Mouse (Mus musculus) kidney, adult 18-20 months (tissue): ENCODE data around the gene Ap1s3.

Experiments
- DNase-seq: peaks from one replicate; pipeline ENCODE4 v3.0.0; 2021

The Ap1s3 gene

GRCm38 (mm10) chr1:79671543-79672337 lies at the start of gene Ap1s3:
Ap1s3 (minus strand) TSS chr1:79671972.
- DNase-seq: peak; percentile 83

GRCm38 (mm10) chr1:79714152-79714923 lies 42.6 kb upstream of the Ap1s3 start:
- DNase-seq: peak; percentile 54

- DNase-seq: peak; percentile 42
These were observed 41.3 kb upstream of the Ap1s3 start for GRCm38 (mm10) chr1:79713081-79713480.

GRCm38 (mm10) chr1:79711147-79712126 lies 39.7 kb upstream of the Ap1s3 start:
- DNase-seq: no peak

- DNase-seq: no peak
These were observed 38.9 kb upstream of the Ap1s3 start for GRCm38 (mm10) chr1:79710678-79711077.

GRCm38 (mm10) chr1:79710216-79710615 lies 38.4 kb upstream of the Ap1s3 start:
- DNase-seq: no peak

- no peak for DNase-seq
These were observed 35.6 kb upstream of the Ap1s3 start for GRCm38 (mm10) chr1:79707383-79707782.

- no peak for DNase-seq
These were observed 34.9 kb upstream of the Ap1s3 start for GRCm38 (mm10) chr1:79706707-79707106.

GRCm38 (mm10) chr1:79704672-79705071 lies 32.9 kb upstream of the Ap1s3 start:
- no peak for DNase-seq

GRCm38 (mm10) chr1:79703520-79703919 lies 31.7 kb upstream of the Ap1s3 start:
- DNase-seq: no peak

- no peak for DNase-seq
These were observed 26.7 kb upstream of the Ap1s3 start for GRCm38 (mm10) chr1:79698506-79698905.

- DNase-seq: no peak
These were observed 25.6 kb upstream of the Ap1s3 start for GRCm38 (mm10) chr1:79697382-79697781.

- DNase-seq: no peak
These were observed 25.2 kb upstream of the Ap1s3 start for GRCm38 (mm10) chr1:79696933-79697332.

- no peak for DNase-seq
These were observed 20.7 kb upstream of the Ap1s3 start for GRCm38 (mm10) chr1:79692482-79692881.

GRCm38 (mm10) chr1:79687254-79687653 lies 15.5 kb upstream of the Ap1s3 start:
- DNase-seq: no peak

- DNase-seq: no peak
These were observed 12.3 kb upstream of the Ap1s3 start for GRCm38 (mm10) chr1:79684027-79684426.

- no peak for DNase-seq
These were observed 11.2 kb upstream of the Ap1s3 start for GRCm38 (mm10) chr1:79682936-79683335.

- no peak for DNase-seq
These were observed 9.0 kb upstream of the Ap1s3 start for GRCm38 (mm10) chr1:79680777-79681176.

GRCm38 (mm10) chr1:79678117-79678684 lies 6.4 kb upstream of the Ap1s3 start:
- DNase-seq: no peak

GRCm38 (mm10) chr1:79675716-79676115 lies 3.9 kb upstream of the Ap1s3 start:
- DNase-seq: no peak

GRCm38 (mm10) chr1:79671196-79671542 lies 603 bp downstream of the Ap1s3 start:
- DNase-seq: no peak

GRCm38 (mm10) chr1:79669419-79669974 lies 2.3 kb downstream of the Ap1s3 start:
- no peak for DNase-seq
